Mouse (Mus musculus) liver, embryonic 14.5 days (tissue): ENCODE measurements around the gene Cnnm1.

Experiments
- CTCF ChIP-seq: IDR thresholded peaks from 2 replicates; pipeline ENCODE4 v1.5.1; 2016; ENCODE audit warnings: antibody characterized with exemption, low read depth, control low read depth
- EP300 ChIP-seq: IDR thresholded peaks from 2 replicates; pipeline ENCODE4 v1.6.1; 2016; ENCODE audit warnings: antibody characterized with exemption, low read depth

DNA sequence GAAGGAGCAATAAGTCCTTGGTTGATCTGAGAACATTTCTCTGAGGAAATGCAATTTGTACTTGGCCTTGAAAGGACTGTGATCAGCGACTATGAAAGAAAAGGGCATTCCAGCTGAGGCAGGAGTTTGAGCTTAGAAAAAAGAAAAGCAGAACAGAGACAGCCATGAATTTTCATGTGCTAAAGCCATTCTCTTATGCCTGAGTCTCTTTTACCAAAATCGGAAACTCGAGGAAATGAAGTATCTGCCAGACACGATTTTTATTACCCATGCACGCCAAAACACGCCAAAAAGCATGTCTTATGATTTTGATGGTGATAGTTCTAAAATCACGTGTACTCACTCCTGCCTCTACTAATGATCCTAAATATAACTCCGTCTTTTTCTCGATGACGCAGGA is 11.3 kb downstream of the Cnnm1 start:
- TF ChIP-seq CTCF (no peak), EP300 (no peak)
